Mouse (Mus musculus) thymus, adult 2 months (tissue): ENCODE measurements around the gene Aanat. TPM values are rescaled to one million over a fixed set of nuclear protein-coding genes. Genes with fewer than 3 reads are reported as not detected.
A peak's percentile ranks its signal among the peaks of the same experiment; 100 is the strongest.

Experiments used
- DNase-seq: peaks from one replicate; pipeline ENCODE4 v3.0.0; 2021
- H3K27ac ChIP-seq: fragments of 200-500 bp; 2 replicates; pipeline ENCODE4 v1.5.1; 2012; ENCODE audit warnings: low read length, control low read depth; ENCODE audit not compliant: control insufficient read depth, insufficient read depth
- H3K27me3 ChIP-seq: fragments of 200-500 bp; 2 replicates; pipeline ENCODE4 v1.6.1; 2012; ENCODE audit warnings: mild to moderate bottlenecking, low read length, moderate library complexity, mixed read lengths; ENCODE audit not compliant: control insufficient read depth, insufficient read depth
- H3K36me3 ChIP-seq: fragments of 200-500 bp; 2 replicates; pipeline ENCODE4 v1.6.1; 2012; ENCODE audit warnings: mild to moderate bottlenecking, low read length, moderate library complexity; ENCODE audit not compliant: control insufficient read depth, insufficient read depth
- H3K4me1 ChIP-seq: fragments of 200-500 bp; replicated peaks from 2 replicates; pipeline ENCODE4 v1.6.1; 2012; ENCODE audit warnings: low read length; ENCODE audit not compliant: control insufficient read depth, insufficient read depth
- H3K4me3 ChIP-seq: fragments of 200-500 bp; 2 replicates; pipeline ENCODE4 v1.5.1; 2012; ENCODE audit warnings: mild to moderate bottlenecking, low read length, control low read depth, moderate library complexity; ENCODE audit not compliant: control insufficient read depth, insufficient read depth
- CTCF ChIP-seq: fragments of 200-500 bp; IDR thresholded peaks from 2 replicates; pipeline ENCODE4 v1.5.1; 2012; ENCODE audit warnings: mild to moderate bottlenecking, control low read depth, low read length, moderate library complexity, borderline replicate concordance; ENCODE audit not compliant: control insufficient read depth, poor library complexity, insufficient read depth; ENCODE audit errors: extremely low read depth
- POLR2A ChIP-seq: fragments of 200-500 bp; IDR thresholded peaks from 2 replicates; pipeline ENCODE4 v1.6.1; 2012; ENCODE audit warnings: mild to moderate bottlenecking, low read length, control low read depth, moderate library complexity; ENCODE audit not compliant: control insufficient read depth, poor library complexity, insufficient read depth; ENCODE audit errors: extremely low read depth
- WGBS: fragments of 180-500 bp; shearing (Covaris S2); methylation state at CpG from one replicate; pipeline ENCODE4 v1.1.7; 2018; 5-methylcytosine and 5-hydroxymethylcytosine counted together
- polyA plus RNA-seq: library from polyadenylated mRNA; depleted of rRNA; stranded (reverse); fragments of >200 nt; gene quantifications from 2 replicates; pipeline ENCODE4 v1.2.3, GENCODE M21; 2012

Gene Aanat
- polyA plus RNA-seq, 1 experiment = not detected

GRCm38 (mm10) chr11:116641168-116641567, 54.9 kb downstream of the Aanat start:
- H3K27me3 ChIP-seq = no peaks in the 10 kb centered on the region
- H3K27ac ChIP-seq = no peak overlapping the region
- H3K4me1 ChIP-seq = peaks cover 2% of the 10 kb centered on the region; the same call in 1 of the 2 replicates
- DNase-seq = peak; percentile 29
- 68% methylated on average over 5 of the region's 5 CpGs for WGBS
- TF ChIP-seq POLR2A (no peak), CTCF (no peak)
- no peaks in the 10 kb centered on the region for H3K36me3 ChIP-seq
- no peak overlapping the region for H3K4me3 ChIP-seq

- DNase-seq = no peak
- no peaks in the 10 kb centered on the region for H3K36me3 ChIP-seq
- H3K4me1 ChIP-seq = peaks cover 2% of the 10 kb centered on the region; the same call in 1 of the 2 replicates
- H3K4me3 ChIP-seq = no peak overlapping the region
- 69% methylated on average over 3 of the region's 3 CpGs for WGBS
- no peak overlapping the region for H3K27ac ChIP-seq
- no peaks in the 10 kb centered on the region for H3K27me3 ChIP-seq
- TF ChIP-seq CTCF (no peak), POLR2A (no peak)
Observed at GRCm38 (mm10) chr11:116641731-116642130, 55.5 kb downstream of the Aanat start.

GRCm38 (mm10) chr11:116642681-116643578, 56.7 kb downstream of the Aanat start:
- H3K36me3 ChIP-seq = no peaks in the 10 kb centered on the region
- H3K4me3 ChIP-seq = no peak overlapping the region
- no peak overlapping the region for H3K27ac ChIP-seq
- WGBS = 37% methylated on average over 14 of the region's 14 CpGs
- peaks cover 2% of the 10 kb centered on the region; the same call in 1 of the 2 replicates for H3K4me1 ChIP-seq
- H3K27me3 ChIP-seq = no peaks in the 10 kb centered on the region
- DNase-seq = peak; percentile 87
- no peak for TF ChIP-seq POLR2A
- peak; percentile 96 for TF ChIP-seq CTCF

- Histone ChIP-seq H3K4me1 (peaks cover 2% of the 10 kb centered on the region; the same call in 1 of the 2 replicates), H3K4me3 (no peak overlapping the region), H3K36me3 (no peaks in the 10 kb centered on the region), H3K27me3 (no peaks in the 10 kb centered on the region), H3K27ac (no peak overlapping the region)
- DNase-seq = no peak
- 63% methylated on average over 19 of the region's 19 CpGs for WGBS
- TF ChIP-seq POLR2A = no peak
- TF ChIP-seq CTCF = no peak
Observed at GRCm38 (mm10) chr11:116643579-116644224, 57.5 kb downstream of the Aanat start.

- Histone ChIP-seq H3K27me3 (no peaks in the 10 kb centered on the region), H3K36me3 (no peaks in the 10 kb centered on the region), H3K4me3 (no peak overlapping the region), H3K4me1 (peaks cover 2% of the 10 kb centered on the region; the same call in 1 of the 2 replicates), H3K27ac (no peak overlapping the region)
- no peak for TF ChIP-seq POLR2A
- TF ChIP-seq CTCF = no peak
- no peak for DNase-seq
- WGBS = 91% methylated on average over 21 of the region's 21 CpGs
Observed at GRCm38 (mm10) chr11:116644225-116645112, 58.2 kb downstream of the Aanat start.
